Mouse (Mus musculus): ENCODE measurements around the gene Pgm3. TPM values are rescaled to one million over a fixed set of nuclear protein-coding genes. Genes with fewer than 3 reads are reported as not detected.
"Not testable (repeated sequence)": the region's sequence is repeated elsewhere in the genome, so short reads cannot be mapped to it uniquely, and the experiment has no call there.

Pgm3 gene
- 1 to 10 TPM; 7.0 to 7.5 TPM for total RNA-seq (2021)

- intact Hi-C loops (cut with DNase I) = loop anchor here (2.0 kb wide), 1 partner anchor 105 kb away; the partner anchor contains the start of gene Dop1a
- peak; percentile 89 for DNase-seq (ENCODE audit: low spot score)
These were observed at the start of gene Pgm3, which contains the start of gene Rwdd2a for GRCm38 (mm10) chr9:86571540-86572135. Pgm3 (minus strand) TSS chr9:86571842. Rwdd2a (plus strand) TSS chr9:86571991.

- intact Hi-C loops (cut with DNase I) = no loop called here
- DNase-seq (ENCODE audit: low spot score) = no peak
These were observed 47.9 kb upstream of the Pgm3 start for GRCm38 (mm10) chr9:86619341-86620139.

DNA sequence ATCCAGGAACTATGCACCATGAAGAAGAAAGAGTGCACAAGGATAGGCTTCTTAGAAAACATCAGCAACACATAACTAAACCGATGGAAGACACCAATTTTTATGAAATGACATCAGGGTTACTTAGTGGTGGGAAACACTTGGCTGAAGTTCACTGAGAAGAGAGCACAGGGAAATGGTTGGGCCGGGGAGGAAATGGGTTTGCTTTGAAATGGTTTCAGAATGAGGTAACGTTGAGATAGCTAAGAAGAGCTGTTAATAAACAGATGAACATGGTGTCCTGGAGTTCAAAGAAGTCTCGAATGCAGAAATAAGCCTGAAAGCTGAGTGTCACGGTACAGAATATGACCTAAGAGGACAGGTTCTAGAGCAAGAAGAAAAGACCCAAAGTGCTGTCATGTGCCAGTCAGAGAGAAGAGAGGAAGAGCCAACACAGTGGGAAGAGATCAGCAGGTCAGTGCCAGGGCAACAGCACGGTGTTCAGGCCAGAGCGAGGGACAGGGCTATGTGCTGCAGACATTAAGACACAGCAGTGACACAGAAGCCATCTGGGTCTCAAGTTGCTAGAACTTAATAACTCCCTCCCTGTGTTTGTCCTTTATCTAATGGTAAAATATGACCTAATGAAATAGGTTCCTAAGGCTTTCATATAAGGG is 46.3 kb upstream of the Pgm3 start:
- no peak for DNase-seq (ENCODE audit: low spot score)
- intact Hi-C loops (cut with DNase I) = no loop called here

- intact Hi-C loops (cut with DNase I) = no loop called here
- DNase-seq (ENCODE audit: low spot score) = no peak
These were observed 44.1 kb upstream of the Pgm3 start for GRCm38 (mm10) chr9:86615765-86616164.

GRCm38 (mm10) chr9:86612091-86612490 is 40.4 kb upstream of the Pgm3 start:
- intact Hi-C loops (cut with DNase I) = no loop called here
- DNase-seq (ENCODE audit: low spot score) = no peak

GRCm38 (mm10) chr9:86605776-86606175 is 34.1 kb upstream of the Pgm3 start:
- DNase-seq (ENCODE audit: low spot score) = no peak
- intact Hi-C loops (cut with DNase I) = no loop called here

GRCm38 (mm10) chr9:86599723-86600303 is 28.2 kb upstream of the Pgm3 start:
- DNase-seq (ENCODE audit: low spot score) = no peak
- intact Hi-C loops (cut with DNase I) = loop anchor here (10.0 kb wide), 1 partner anchor 425 kb away; the partner anchor contains the start of gene Cyb5r4

- not testable (repeated sequence) for DNase-seq (ENCODE audit: low spot score)
- intact Hi-C loops (cut with DNase I) = loop anchor here (1.0 to 10.0 kb wide), 2 partner anchors 148 to 428 kb away; partner anchors contain the start of gene Cyb5r4
These were observed 25.3 kb upstream of the Pgm3 start for GRCm38 (mm10) chr9:86596983-86597382.

GRCm38 (mm10) chr9:86594357-86594767 is 22.7 kb upstream of the Pgm3 start:
- not testable (repeated sequence) for DNase-seq (ENCODE audit: low spot score)
- intact Hi-C loops (cut with DNase I) = loop anchor here (10.0 kb wide), 1 partner anchor 430 kb away; the partner anchor contains the start of gene Cyb5r4

GRCm38 (mm10) chr9:86592676-86593668 is 21.3 kb upstream of the Pgm3 start:
- DNase-seq (ENCODE audit: low spot score) = no peak

GRCm38 (mm10) chr9:86587019-86587795 is 15.6 kb upstream of the Pgm3 start:
- intact Hi-C loops (cut with DNase I) = loop anchor here (10.0 kb wide), 1 partner anchor 658 kb away; no protein-coding TSS in a partner anchor
- no peak for DNase-seq (ENCODE audit: low spot score)

More at GRCm38 (mm10) chr9:86592676-86593668, 21.3 kb upstream of the Pgm3 start:
- intact Hi-C loops (cut with DNase I) = loop anchor here (1.0 to 10.0 kb wide), 3 partner anchors 153 to 432 kb away; partner anchors contain the start of gene Cyb5r4

DNA sequence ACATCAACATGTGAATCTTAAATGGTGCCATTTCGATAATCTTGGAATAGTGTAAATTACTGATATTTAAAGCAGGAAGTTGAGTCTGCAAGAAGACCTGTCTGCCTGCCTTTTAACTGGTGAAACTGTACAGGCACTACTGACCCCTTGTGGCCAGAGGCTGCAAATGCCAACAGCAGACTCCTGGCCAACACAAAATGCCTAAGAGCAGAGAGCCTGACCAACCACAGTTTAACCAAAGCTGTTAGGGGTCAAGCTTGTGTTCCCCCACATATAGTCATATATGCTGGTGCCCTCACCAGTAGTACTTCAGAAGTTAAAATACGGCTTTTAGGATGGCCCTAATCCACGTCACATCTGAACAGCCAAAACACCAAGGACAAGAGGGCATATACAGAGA is 12.1 kb upstream of the Pgm3 start:
- intact Hi-C loops (cut with DNase I) = loop anchor here (10.0 kb wide), 1 partner anchor 661 kb away; no protein-coding TSS in a partner anchor
- no peak for DNase-seq (ENCODE audit: low spot score)

- intact Hi-C loops (cut with DNase I) = loop anchor here (10.0 kb wide), 1 partner anchor 665 kb away; no protein-coding TSS in a partner anchor
- no peak for DNase-seq (ENCODE audit: low spot score)
These were observed 8.0 kb upstream of the Pgm3 start for GRCm38 (mm10) chr9:86579657-86580056.

DNA sequence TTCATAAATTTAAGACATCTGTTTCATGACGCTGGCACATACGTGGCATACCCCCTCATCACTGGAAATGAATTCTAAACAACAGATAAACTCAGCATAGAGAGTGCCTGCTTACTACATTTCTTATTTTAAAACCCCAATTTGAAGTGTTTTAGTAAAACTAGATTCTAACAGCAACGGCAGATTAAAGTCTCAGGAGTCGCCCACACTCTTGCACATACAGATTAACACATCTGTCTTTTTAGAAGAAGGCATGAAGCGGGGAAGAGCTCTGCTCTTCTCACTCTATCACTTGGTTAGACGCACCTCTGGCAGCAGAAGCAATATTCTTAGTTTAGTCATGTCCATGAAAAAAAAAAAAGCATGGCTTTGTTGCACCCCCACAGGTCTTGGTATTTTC is 3.5 kb upstream of the Pgm3 start:
- no peak for DNase-seq (ENCODE audit: low spot score)
- intact Hi-C loops (cut with DNase I) = no loop called here

DNA sequence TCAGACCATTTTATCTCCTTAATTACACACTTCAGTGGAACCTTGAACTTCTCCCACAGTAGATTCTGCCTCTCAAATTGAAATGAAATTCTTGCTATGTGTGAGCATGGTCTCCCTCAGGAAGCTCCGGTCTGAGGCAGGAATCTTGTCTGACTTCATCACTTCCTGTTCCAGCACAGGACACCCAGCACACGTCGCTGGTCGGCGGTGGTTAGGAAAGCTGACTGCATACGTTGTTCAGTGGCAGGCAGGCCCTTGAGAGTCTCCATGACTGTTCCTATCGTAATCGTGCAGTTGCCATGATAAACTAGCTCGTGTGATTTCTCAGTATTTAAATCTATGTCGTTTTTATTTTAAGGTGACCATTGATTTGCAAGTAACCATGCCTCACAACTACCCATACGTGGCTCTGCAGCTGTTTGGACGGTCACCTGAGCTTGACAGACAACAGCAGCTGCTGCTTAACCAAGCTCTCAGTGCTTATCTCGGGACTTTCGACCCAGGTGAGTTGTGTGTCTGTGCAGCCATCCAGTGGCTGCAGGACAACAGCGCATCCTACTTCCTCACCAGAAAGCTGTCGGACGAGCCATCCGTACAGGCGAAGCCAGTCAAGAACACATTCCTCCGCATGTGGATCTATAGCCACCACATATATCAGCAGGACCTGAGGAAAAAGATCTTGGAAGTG is 2.1 kb upstream of the Pgm3 start:
- intact Hi-C loops (cut with DNase I) = loop anchor here (2.0 kb wide), 1 partner anchor 107 kb away; the partner anchor contains the start of gene Dop1a
- DNase-seq (ENCODE audit: low spot score) = no peak

DNA sequence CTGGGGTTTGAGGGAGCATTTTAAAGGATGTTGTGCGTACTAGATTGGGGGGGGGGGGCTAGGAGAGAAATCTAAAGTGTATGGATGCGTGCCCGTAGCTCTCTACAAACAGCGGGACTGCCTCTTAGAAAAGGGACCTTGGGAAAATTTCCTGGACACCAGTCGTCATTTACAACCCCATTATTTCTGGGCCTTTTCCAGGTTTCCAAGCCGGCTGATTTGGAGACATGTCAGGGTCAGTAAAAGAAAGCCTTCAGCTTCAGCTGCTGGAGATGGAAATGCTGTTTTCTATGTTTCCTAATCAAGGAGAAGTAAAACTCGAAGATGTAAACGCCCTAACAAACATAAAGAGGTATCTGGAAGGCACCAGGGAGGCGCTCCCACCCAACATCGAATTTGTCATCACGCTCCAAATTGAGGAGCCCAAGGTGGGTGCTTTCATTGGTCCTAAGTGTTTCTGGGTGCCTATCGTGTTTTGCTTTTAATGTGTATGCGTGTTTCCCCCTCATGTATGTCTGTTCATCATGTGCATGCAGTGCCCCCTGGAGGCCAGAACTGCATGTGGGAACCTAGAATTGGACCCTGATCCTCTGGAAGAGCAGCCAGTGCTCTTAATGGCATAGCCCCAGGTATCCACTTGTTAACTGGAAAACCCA is 1.1 kb upstream of the Pgm3 start:
- peak; percentile 46 for DNase-seq (ENCODE audit: low spot score)
- intact Hi-C loops (cut with DNase I) = loop anchor here (2.0 kb wide), 1 partner anchor 106 kb away; the partner anchor contains the start of gene Dop1a

DNA sequence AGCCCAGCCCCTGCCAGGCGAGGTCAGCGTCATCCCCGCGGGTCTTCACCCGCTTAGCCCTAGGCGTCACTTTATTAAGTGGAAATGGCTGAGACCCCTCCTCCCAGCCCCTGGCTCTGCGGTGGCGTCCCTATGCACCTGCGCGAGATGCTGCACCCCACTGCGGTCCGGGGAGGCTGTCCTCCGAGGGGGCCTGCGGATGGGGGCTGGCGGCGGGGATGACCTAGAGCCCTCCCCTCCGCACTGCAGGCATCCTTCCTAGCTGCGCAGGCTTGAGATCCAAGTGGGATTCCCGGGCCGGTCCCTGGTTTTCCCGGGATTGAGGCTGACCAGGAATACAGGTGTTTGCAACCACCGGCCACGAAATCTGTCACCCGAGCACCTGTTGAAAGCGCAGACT is 554 bp upstream of the Pgm3 start:
- no peak for DNase-seq (ENCODE audit: low spot score)
- intact Hi-C loops (cut with DNase I) = loop anchor here (2.0 kb wide), 1 partner anchor 105 kb away; the partner anchor contains the start of gene Dop1a

Measured in heart, postnatal 25 days (tissue).